Mouse (Mus musculus) gastrocnemius, adult 2 months (tissue): Measurements from ENCODE around the gene Hps3. TPM values are rescaled to one million over a fixed set of nuclear protein-coding genes. Genes with fewer than 3 reads are reported as not detected.
"Not testable (repeated sequence)": the region's sequence is repeated elsewhere in the genome, so short reads cannot be mapped to it uniquely, and the experiment has no call there.

Experiments used
- DNase-seq: peaks from one replicate; pipeline ENCODE4 v3.0.0; 2022
- H3K27ac ChIP-seq: fragments of 200-600 bp; 2 replicates; pipeline ENCODE4 v1.8.1; 2022; ENCODE audit warnings: mild to moderate bottlenecking
- H3K4me3 ChIP-seq: fragments of 200-600 bp; 2 replicates; pipeline ENCODE4 v1.8.1; 2022; ENCODE audit warnings: mild to moderate bottlenecking, moderate library complexity
- CTCF ChIP-seq: fragments of 200-600 bp; IDR thresholded peaks from 2 replicates; pipeline ENCODE4 v1.8.1; 2022; ENCODE audit warnings: antibody characterized with exemption, mild to moderate bottlenecking, moderate library complexity
- intact Hi-C: fragments of 180-260 bp; cut with DNase I; formaldehyde crosslinking; loops from one replicate; pipeline ENCODE4 v1.15.1; 2025
- long read RNA-seq, 2 experiments: library from polyadenylated mRNA; stranded (forward); transcript quantifications; one replicate each; pipeline ENCODE4 v2.0.0; 2021
- total RNA-seq, 2 experiments: library from RNA; stranded (reverse); gene quantifications; 2 replicates each; pipeline ENCODE4 v1.2.3; 2021

Hps3 gene
- total RNA-seq: 1 to 10 TPM; 4.1 to 4.2 TPM
- long read RNA-seq, experiment 1, full-length matches to known transcripts: 2 of 2 reads
- long read RNA-seq, experiment 1, partial matches to known transcripts: 0 of 2 reads
- long read RNA-seq, experiment 1, other reads (novel, unspliced or antisense): 0 of 2 reads
- long read RNA-seq, experiment 2, full-length matches to known transcripts: 2 of 4 reads
- long read RNA-seq, experiment 2, partial matches to known transcripts: 0 of 4 reads
- long read RNA-seq, experiment 2, other reads (novel, unspliced or antisense): 2 of 4 reads

- DNase-seq: peak; percentile 92
- intact Hi-C loops: loop anchor here (1.0 to 5.0 kb wide), 3 partner anchors 22 to 164 kb away; partner anchors contain the start of gene Hltf
- H3K27ac ChIP-seq: peak within 1 kb of the TSS; percentile 92
- peak; percentile 19; the same call in 1 of the 2 replicates for TF ChIP-seq CTCF
- H3K4me3 ChIP-seq: peak within 1 kb of the TSS; percentile 84
These were observed at the start of gene Hps3 for GRCm38 (mm10) chr3:20034719-20035404. Hps3 (minus strand) TSS chr3:20035315.

GRCm38 (mm10) chr3:20082161-20082560 lies 47.0 kb upstream of the Hps3 start:
- no peak for DNase-seq
- H3K4me3 ChIP-seq: no peak overlapping the region
- H3K27ac ChIP-seq: no peak overlapping the region
- TF ChIP-seq CTCF: no peak
- intact Hi-C loops: no loop called here

GRCm38 (mm10) chr3:20076145-20077053 lies 41.3 kb upstream of the Hps3 start:
- intact Hi-C loops: loop anchor here (10.0 kb wide), 1 partner anchor 118 kb away; no protein-coding TSS in a partner anchor
- Histone ChIP-seq H3K4me3 (peak overlapping the region; percentile 51), H3K27ac (peak overlapping the region; percentile 63)

GRCm38 (mm10) chr3:20058197-20058541 lies 23.1 kb upstream of the Hps3 start:
- TF ChIP-seq CTCF: no peak
- no peak for DNase-seq
- intact Hi-C loops: no loop called here
- Histone ChIP-seq H3K4me3 (peak overlapping the region; percentile 99), H3K27ac (peak overlapping the region; percentile 91)

More at GRCm38 (mm10) chr3:20076145-20077053, 41.3 kb upstream of the Hps3 start:
- DNase-seq: peak; percentile 20
- peak; percentile 52 for TF ChIP-seq CTCF

GRCm38 (mm10) chr3:20057306-20058196 lies 22.4 kb upstream of the Hps3 start, which contains the start of gene Hltf:
Hltf (plus strand) TSS chr3:20057811.
- TF ChIP-seq CTCF: no peak
- DNase-seq: peak; percentile 94
- Histone ChIP-seq H3K27ac (peak within 1 kb of the TSS; percentile 91), H3K4me3 (peak within 1 kb of the TSS; percentile 99)
- intact Hi-C loops: loop anchor here (1.0 kb wide), 1 partner anchor 22 kb away; the partner anchor contains the start of gene Hps3

GRCm38 (mm10) chr3:20044736-20045135 lies 9.6 kb upstream of the Hps3 start:
- H3K4me3 ChIP-seq, intact Hi-C loops, H3K27ac ChIP-seq, DNase-seq: not testable (repeated sequence)

GRCm38 (mm10) chr3:20041461-20041860 lies 6.3 kb upstream of the Hps3 start:
- intact Hi-C loops: not testable (repeated sequence)

GRCm38 (mm10) chr3:20036069-20036468 lies 954 bp upstream of the Hps3 start:
- no peak for TF ChIP-seq CTCF
- Histone ChIP-seq H3K4me3 (no peak overlapping the region), H3K27ac (no peak overlapping the region)
- no peak for DNase-seq
- intact Hi-C loops: no loop called here

More at GRCm38 (mm10) chr3:20041461-20041860, 6.3 kb upstream of the Hps3 start:
- not testable (repeated sequence) for H3K27ac ChIP-seq, DNase-seq, H3K4me3 ChIP-seq

GRCm38 (mm10) chr3:20033761-20034718 lies 1.1 kb downstream of the Hps3 start:
- intact Hi-C loops: loop anchor here (1.0 to 5.0 kb wide), 2 partner anchors 118 to 165 kb away; no protein-coding TSS in a partner anchor
- TF ChIP-seq CTCF: no peak
- Histone ChIP-seq H3K27ac (peak overlapping the region; percentile 92), H3K4me3 (peak overlapping the region; percentile 84)
- no peak for DNase-seq

GRCm38 (mm10) chr3:20030807-20031206 lies 4.3 kb downstream of the Hps3 start:
- no peak for TF ChIP-seq CTCF
- intact Hi-C loops: loop anchor here (5.0 kb wide), 1 partner anchor 121 kb away; no protein-coding TSS in a partner anchor
- Histone ChIP-seq H3K4me3 (no peak overlapping the region), H3K27ac (no peak overlapping the region)
- no peak for DNase-seq
